Mouse (Mus musculus) embryonic fibroblast, embryonic 13.5 days (primary cell): ENCODE results near the gene Camk1d.

Experiments used
- CTCF ChIP-seq: IDR thresholded peaks from 2 replicates; pipeline ENCODE4 v1.5.1; 2011; ENCODE audit warnings: mild to moderate bottlenecking, control low read depth, low read length, moderate library complexity, borderline replicate concordance; ENCODE audit not compliant: insufficient read depth
- POLR2A ChIP-seq: IDR thresholded peaks from 2 replicates; pipeline ENCODE4 v1.6.1; 2011; ENCODE audit warnings: low read depth, mild to moderate bottlenecking, control low read depth, low read length, moderate library complexity

DNA sequence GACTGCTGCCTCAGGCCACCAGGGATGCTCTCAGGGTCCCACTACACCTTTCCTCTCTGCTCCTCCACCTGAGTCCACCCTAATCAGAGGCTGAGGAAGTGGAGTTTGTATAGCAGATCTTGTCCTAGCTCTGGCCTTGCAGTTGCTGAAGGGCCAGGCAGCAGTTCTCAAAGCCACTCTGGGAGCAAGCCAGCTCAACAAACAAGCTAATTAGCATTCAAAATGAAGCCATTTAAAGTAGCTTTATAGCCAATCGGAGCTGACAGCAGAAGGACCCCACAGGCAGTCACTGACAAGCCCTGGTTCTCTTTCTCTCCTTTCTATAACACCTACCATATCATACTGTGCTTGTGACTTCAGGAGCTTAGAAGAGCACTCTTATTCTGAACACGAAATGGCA lies 21.6 kb upstream of the Camk1d start:
- TF ChIP-seq CTCF = no peak
- no peak for TF ChIP-seq POLR2A
